Mouse (Mus musculus): ENCODE measurements around the gene Fbxw7. TPM values are rescaled to one million over a fixed set of nuclear protein-coding genes. Genes with fewer than 3 reads are reported as not detected.

Gene Fbxw7
- total and polyA plus RNA-seq, 3 experiments = 28.5 to 31.3 (median 29.8) TPM

GRCm38 (mm10) chr3:84927168-84927794, 112.2 kb downstream of the Fbxw7 start:
- TF ChIP-seq ETS1 (conservative IDR thresholded peaks at IDR 0.05; ENCODE audit: low read depth, low read length) (no peak), TBP (conservative IDR thresholded peaks at IDR 0.05; ENCODE audit: low read depth, low read length) (no peak), SIN3A (IDR thresholded peaks at IDR 0.05; ENCODE audit: low read length) (no peak), USF1 (IDR thresholded peaks at IDR 0.05; ENCODE audit: low read depth, low read length) (no peak), PAX5 (IDR thresholded peaks at IDR 0.05; ENCODE audit: low read length) (no peak), MXI1 (IDR thresholded peaks at IDR 0.05; ENCODE audit: low read depth, low read length) (no peak), MAX (IDR thresholded peaks at IDR 0.05; ENCODE audit: low read length) (no peak), MYC (IDR thresholded peaks at IDR 0.05; ENCODE audit: low read depth, low read length) (no peak)
- dilution Hi-C loops (cut with MboI; ENCODE audit: extremely low pct_ligation_motif_present, extremely low pct_unique_long_range_greater_than_20kb, low sequenced_read_pairs) = no loop called here
- Histone ChIP-seq H3K4me2 (ENCODE audit: insufficient read depth, low read depth, poor library complexity, severe bottlenecking) (no peak overlapping the region), H3K4me3 (replicated peaks in 1 of 3; ENCODE audit: low read depth in 2 of 3, low read length in 2 of 3, poor library complexity in 1 of 3) (no peak overlapping the region), H3K9me3 (replicated peaks; ENCODE audit: low read length) (no peaks in the 10 kb centered on the region), H3K27me3 (replicated peaks) (no peaks in the 10 kb centered on the region), H3K27ac (ENCODE audit: insufficient read depth, low read depth) (no peak overlapping the region), H3K36me3 (replicated peaks in 1 of 2; ENCODE audit: control insufficient read depth in 1 of 2, insufficient read depth in 1 of 2, low read length in 1 of 2) (peaks cover 0 to 34% of the 10 kb centered on the region in 2 experiments), H3K79me2 (replicated peaks; ENCODE audit: control insufficient read depth, extremely low read depth, insufficient read depth, poor library complexity, severe bottlenecking) (peaks cover 2% of the 10 kb centered on the region; the same call in 1 of the 2 replicates), H3K4me1 (ENCODE audit: control insufficient read depth in 1 of 2, insufficient read depth in 2 of 2) (peaks cover 6 to 28% of the 10 kb centered on the region in 2 experiments; a peak in 3 of 4 replicates), H3K9ac (ENCODE audit: insufficient read depth, low read depth) (no peak overlapping the region)
- in situ Hi-C loops (cut with MboI; ENCODE audit: low pct_ligation_motif_present, low pct_unique_long_range_greater_than_20kb, low sequenced_read_pairs) = loop anchor here (25.0 kb wide), 2 partner anchors 360 to 635 kb away; partner anchors contain the start of gene Gatb
- DNase-seq (ENCODE audit: extremely low read depth) = no peak

GRCm38 (mm10) chr3:84927901-84928300, 112.8 kb downstream of the Fbxw7 start:
- H3K27ac ChIP-seq (ENCODE audit: insufficient read depth, low read depth) = no peak overlapping the region
- peaks cover 6 to 34% of the 10 kb centered on the region in 2 experiments; a peak in 3 of 4 replicates for H3K4me1 ChIP-seq (ENCODE audit: control insufficient read depth in 1 of 2, insufficient read depth in 2 of 2)
- H3K4me2 ChIP-seq (ENCODE audit: insufficient read depth, low read depth, poor library complexity, severe bottlenecking) = no peak overlapping the region
- H3K4me3 ChIP-seq (replicated peaks in 1 of 3; ENCODE audit: low read depth in 2 of 3, low read length in 2 of 3, poor library complexity in 1 of 3) = no peak overlapping the region
- no peak for DNase-seq (ENCODE audit: extremely low read depth)
- TF ChIP-seq CTCF (conservative IDR thresholded peaks at IDR 0.05 in 1 of 2, IDR thresholded peaks at IDR 0.05 in 1 of 2; ENCODE audit: low read depth in 2 of 2, low read length in 2 of 2) (peak in 1 of 2 experiments; percentile 37; a peak in 2 of 4 replicates), RAD21 (IDR thresholded peaks at IDR 0.05; ENCODE audit: low read depth, low read length) (peak; percentile 19), SMC3 (IDR thresholded peaks at IDR 0.05; ENCODE audit: low read depth, low read length) (0 out of 2 replicates have a peak, but pooled peaks have one; percentile 8), GABPA (IDR thresholded peaks at IDR 0.05; ENCODE audit: insufficient replicate concordance, low read depth, low read length) (no peak)
- no peak overlapping the region for H3K9ac ChIP-seq (ENCODE audit: insufficient read depth, low read depth)
- H3K27me3 ChIP-seq (replicated peaks) = no peaks in the 10 kb centered on the region
- peaks cover 0 to 34% of the 10 kb centered on the region in 2 experiments for H3K36me3 ChIP-seq (replicated peaks in 1 of 2; ENCODE audit: control insufficient read depth in 1 of 2, insufficient read depth in 1 of 2, low read length in 1 of 2)
- no peaks in the 10 kb centered on the region for H3K9me3 ChIP-seq (replicated peaks; ENCODE audit: low read length)
- dilution Hi-C loops (cut with MboI; ENCODE audit: extremely low pct_ligation_motif_present, extremely low pct_unique_long_range_greater_than_20kb, low sequenced_read_pairs) = no loop called here
- in situ Hi-C loops (cut with MboI; ENCODE audit: low pct_ligation_motif_present, low pct_unique_long_range_greater_than_20kb, low sequenced_read_pairs) = loop anchor here (25.0 kb wide), 2 partner anchors 359 to 634 kb away; partner anchors contain the start of gene Gatb
- H3K79me2 ChIP-seq (replicated peaks; ENCODE audit: control insufficient read depth, extremely low read depth, insufficient read depth, poor library complexity, severe bottlenecking) = peaks cover 2% of the 10 kb centered on the region; the same call in 1 of the 2 replicates

- H3K4me1 ChIP-seq (ENCODE audit: control insufficient read depth in 1 of 2, insufficient read depth in 2 of 2) = peaks cover 6 to 25% of the 10 kb centered on the region in 2 experiments; a peak in 3 of 4 replicates
- peaks cover 0 to 25% of the 10 kb centered on the region in 2 experiments for H3K36me3 ChIP-seq (replicated peaks in 1 of 2; ENCODE audit: control insufficient read depth in 1 of 2, insufficient read depth in 1 of 2, low read length in 1 of 2)
- no peak overlapping the region for H3K4me3 ChIP-seq (replicated peaks in 1 of 3; ENCODE audit: low read depth in 2 of 3, low read length in 2 of 3, poor library complexity in 1 of 3)
- dilution Hi-C loops (cut with MboI; ENCODE audit: extremely low pct_ligation_motif_present, extremely low pct_unique_long_range_greater_than_20kb, low sequenced_read_pairs) = no loop called here
- no peak overlapping the region for H3K4me2 ChIP-seq (ENCODE audit: insufficient read depth, low read depth, poor library complexity, severe bottlenecking)
- H3K9ac ChIP-seq (ENCODE audit: insufficient read depth, low read depth) = no peak overlapping the region
- no peak for TF ChIP-seq TCF12 (IDR thresholded peaks at IDR 0.05; ENCODE audit: low read depth, low read length)
- no peak for TF ChIP-seq CHD2 (IDR thresholded peaks at IDR 0.05; ENCODE audit: low read length)
- no peak for TF ChIP-seq CHD1 (IDR thresholded peaks at IDR 0.05; ENCODE audit: low read depth, low read length)
- no peak for TF ChIP-seq RAD21 (IDR thresholded peaks at IDR 0.05; ENCODE audit: low read depth, low read length)
- no peaks in the 10 kb centered on the region for H3K27me3 ChIP-seq (replicated peaks)
- peaks cover 2% of the 10 kb centered on the region; the same call in 1 of the 2 replicates for H3K79me2 ChIP-seq (replicated peaks; ENCODE audit: control insufficient read depth, extremely low read depth, insufficient read depth, poor library complexity, severe bottlenecking)
- H3K9me3 ChIP-seq (replicated peaks; ENCODE audit: low read length) = no peaks in the 10 kb centered on the region
- no peak overlapping the region for H3K27ac ChIP-seq (ENCODE audit: insufficient read depth, low read depth)
- in situ Hi-C loops (cut with MboI; ENCODE audit: low pct_ligation_motif_present, low pct_unique_long_range_greater_than_20kb, low sequenced_read_pairs) = loop anchor here (25.0 kb wide), 2 partner anchors 358 to 633 kb away; partner anchors contain the start of gene Gatb
- DNase-seq (ENCODE audit: extremely low read depth) = no peak
These were observed 114.1 kb downstream of the Fbxw7 start for GRCm38 (mm10) chr3:84929171-84929570.

All from CH12.LX (cell line).